Mouse (Mus musculus) gastrocnemius, postnatal 36 days (tissue): Measurements from ENCODE around the gene Spdye4a. TPM values are rescaled to one million over a fixed set of nuclear protein-coding genes. Genes with fewer than 3 reads are reported as not detected.
A peak's percentile ranks its signal among the peaks of the same experiment; 100 is the strongest.

Experiments
- DNase-seq, 2 experiments: peaks; one replicate each; pipeline ENCODE4 v3.0.0; 2022
- intact Hi-C: fragments of 180-260 bp; cut with DNase I; formaldehyde crosslinking; loops from one replicate; pipeline ENCODE4 v1.15.1; 2025
- long read RNA-seq, 2 experiments: library from polyadenylated mRNA; stranded (forward); transcript quantifications; one replicate each; pipeline ENCODE4 v2.0.0; 2021
- total RNA-seq, 2 experiments: library from RNA; stranded (reverse); gene quantifications; 2 replicates each; pipeline ENCODE4 v1.2.3; 2021

Gene Spdye4a
- not detected for total RNA-seq
- long read RNA-seq, experiment 1, result 0 reads
- long read RNA-seq, experiment 2, result 0 reads

DNA sequence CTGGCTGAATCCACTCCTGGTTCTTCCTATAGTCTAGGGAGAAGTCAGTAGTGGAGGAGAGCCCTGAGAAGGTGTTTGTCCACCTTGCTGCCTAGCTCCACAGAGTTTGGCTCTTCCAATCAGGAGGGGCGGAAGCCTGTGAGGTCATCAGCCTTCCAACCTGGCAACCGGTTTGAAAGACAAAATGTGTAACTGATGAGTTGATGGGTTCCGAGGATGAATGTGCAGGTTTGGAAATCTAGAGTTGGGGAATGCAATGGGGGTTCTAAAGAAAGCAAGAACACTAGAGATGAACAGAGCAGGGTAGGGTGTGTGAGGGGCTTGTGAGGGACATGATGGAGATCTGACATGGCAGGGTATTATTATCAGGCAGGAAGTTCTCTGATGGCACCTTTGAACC lies at the start of gene Spdye4a:
Spdye4a (minus strand) TSS at position 101 of the 400 bp plus-strand sequence.
- no peak for DNase-seq
- intact Hi-C loops, result no loop called here

DNA sequence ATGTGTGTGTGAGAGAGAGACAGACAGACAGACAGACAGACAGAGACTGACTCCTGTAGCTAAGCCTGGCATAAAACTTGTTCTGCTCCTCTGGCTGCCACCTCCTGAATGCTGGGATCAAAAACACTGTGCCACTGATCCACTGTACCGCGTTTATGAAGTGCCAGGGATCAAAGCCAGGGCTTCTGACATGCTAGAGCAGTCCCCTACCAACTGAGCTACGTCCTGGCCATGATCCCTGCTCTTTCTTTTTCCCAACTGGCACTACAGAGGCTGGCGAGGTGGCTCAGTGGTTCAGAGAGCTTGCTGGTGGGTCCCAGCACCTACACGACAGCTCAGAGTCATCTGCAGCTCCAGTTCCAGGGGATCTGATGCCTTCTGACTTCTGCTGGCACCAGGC lies 49.1 kb upstream of the Spdye4a start:
- DNase-seq, result no peak
- intact Hi-C loops, result no loop called here

DNA sequence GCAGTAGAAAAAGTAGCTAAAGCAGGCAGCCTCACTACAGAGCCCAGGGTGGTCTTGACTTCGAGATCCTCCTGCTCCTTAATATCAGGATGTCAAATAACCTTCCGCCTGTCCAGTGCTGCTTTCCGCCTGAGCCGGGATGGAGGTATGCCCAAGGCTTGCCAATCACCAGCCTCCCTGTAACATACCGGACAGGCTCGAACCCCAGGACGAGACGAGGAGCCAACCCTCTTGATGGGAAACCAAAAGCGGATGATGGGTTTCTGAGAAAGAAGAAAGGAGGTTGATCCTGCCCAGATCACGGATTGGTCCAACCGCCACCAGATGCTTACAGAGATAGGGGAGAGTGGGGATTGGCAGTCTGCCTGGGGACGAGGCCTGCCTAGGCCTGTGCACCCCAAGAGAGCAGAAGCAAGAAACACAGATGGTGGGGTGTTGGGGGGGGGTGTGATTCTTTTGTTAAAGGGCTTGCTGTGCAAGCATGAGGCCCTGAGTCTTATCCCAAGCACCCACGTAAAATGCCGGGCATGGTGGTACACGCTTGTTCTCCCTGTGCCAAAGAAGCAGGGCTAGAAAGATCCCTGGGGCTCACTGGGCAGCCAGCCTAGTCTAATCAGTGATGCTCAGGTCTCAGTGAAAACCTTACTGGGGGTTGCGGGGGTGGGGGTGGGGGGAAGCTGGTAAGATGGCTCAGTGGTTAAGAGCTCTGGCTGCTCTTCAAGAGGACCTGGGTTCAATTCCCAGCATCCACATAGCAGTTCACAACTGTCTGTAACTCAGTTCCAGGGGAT lies 46.0 kb upstream of the Spdye4a start:
- intact Hi-C loops, result no loop called here
- DNase-seq, result no peak

DNA sequence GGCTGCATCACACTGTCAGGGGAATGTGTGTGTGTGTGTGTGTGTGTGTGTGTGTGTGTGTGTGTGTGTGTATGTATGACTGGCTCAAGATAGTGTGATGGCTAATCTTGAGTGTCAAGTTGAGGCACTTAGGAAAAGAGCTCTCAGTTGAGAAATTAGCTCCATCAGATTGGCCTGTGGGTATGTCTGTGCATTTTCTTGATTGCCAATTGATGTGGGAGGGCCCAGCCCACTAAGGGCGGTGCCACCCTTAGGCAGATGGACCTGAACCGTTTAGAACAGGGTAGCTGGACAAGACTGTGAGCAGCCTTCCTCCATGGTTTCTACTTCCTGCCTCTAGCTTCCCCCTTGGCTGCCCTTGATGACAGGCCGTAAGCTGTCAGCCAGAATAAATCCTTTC lies 45.4 kb upstream of the Spdye4a start:
- DNase-seq, result no peak
- intact Hi-C loops, result no loop called here

DNA sequence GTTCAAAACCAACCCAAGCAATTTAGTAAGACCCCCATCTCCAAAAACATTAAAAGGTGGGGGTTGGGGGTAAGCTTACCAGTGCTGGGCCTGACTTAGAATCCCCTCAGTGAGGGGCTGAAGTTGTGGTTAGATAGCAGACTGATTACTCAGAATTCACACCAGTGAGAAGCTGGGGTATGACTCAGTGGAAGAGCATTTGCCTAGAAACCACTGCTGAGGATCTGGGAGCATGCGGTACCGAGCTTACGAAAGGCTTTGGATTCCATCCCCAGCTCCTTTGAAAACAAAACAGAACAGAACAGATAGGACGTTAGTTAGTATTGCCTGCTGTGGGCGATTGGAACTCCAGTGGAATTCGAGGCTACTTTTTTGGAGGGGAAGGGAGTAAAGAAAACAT lies 45.0 kb upstream of the Spdye4a start:
- no peak for DNase-seq
- intact Hi-C loops, result no loop called here

DNA sequence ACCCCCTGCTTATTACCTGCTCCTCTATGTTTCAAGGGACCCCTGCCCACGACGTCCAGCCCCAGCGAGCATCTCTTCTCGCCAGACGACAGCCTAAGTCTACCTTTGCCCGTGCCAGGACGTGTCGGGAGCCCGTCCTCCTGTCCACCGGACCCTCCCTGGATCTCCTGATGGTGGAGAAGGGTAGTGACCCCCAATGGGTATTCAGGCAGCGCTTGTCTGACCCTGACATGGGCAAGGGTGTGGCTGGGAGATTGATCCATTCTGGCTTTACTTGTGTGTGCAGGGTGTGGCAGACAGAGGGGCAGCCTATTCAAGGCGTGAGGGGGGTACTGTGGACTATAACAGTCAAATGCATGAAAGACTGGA lies 43.4 kb upstream of the Spdye4a start:
- no peak for DNase-seq
- intact Hi-C loops, result no loop called here

DNA sequence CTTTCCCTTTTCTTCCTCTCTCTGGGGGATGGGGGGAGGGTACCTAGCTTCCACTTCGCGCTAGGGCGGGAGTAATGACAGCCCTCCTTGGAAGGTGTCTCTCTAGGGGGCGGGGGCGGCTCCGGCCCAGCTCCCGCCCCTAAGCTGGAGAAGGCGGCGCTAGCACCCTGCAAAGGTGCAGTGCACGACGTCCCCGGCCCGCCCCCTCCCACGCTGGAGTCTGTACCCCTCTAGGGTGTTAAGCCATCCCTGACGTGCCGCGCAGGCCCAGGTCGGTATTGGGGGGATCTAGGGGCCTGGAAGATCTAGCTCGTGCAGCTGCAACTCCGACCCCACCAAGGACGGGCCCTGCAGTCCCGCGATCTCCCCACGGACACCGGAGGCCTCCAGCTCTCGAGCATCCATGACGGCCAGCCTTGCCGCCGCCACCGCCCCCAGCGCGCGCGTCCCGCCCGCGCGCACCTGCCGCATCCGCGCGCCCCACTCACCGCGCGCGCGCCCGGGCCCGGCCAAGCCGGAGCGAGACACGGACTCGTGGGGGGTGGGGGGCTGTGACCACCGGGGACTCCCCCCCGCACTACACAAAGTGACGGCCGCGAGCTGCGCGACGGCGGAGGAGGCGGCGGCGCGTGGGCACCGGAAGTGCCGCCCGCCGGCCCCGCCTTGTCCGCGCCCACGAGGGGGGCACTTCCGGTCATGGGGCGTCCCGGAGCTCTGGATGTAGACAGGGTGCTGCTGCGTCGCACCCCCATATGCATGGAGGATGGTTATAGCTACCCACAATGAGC lies 42.9 kb upstream of the Spdye4a start, which contains the start of gene Zfp316:
Zfp316 (minus strand) TSS at position 660 of the 788 bp plus-strand sequence.
- intact Hi-C loops, result no loop called here
- DNase-seq, result peak; percentile 59 to 66

DNA sequence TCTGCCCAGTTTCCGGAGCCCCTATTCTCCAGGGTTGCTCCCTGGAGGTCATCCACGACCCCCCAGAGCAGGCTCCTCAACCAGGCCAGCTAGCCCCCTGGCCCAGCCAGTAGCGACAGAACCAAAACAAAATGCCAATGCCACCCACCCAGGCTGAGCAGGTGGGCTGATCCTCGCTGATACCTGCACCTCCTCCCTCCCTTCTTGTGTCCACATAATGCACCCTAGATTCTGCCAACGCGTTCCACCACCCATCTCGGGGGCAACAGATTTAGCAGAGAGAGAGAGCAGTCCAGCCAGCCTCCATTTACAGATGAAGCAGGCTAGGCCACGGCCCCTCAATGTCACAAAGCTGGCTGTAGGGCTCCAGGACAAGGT lies 42.3 kb upstream of the Spdye4a start:
- intact Hi-C loops, result no loop called here
- DNase-seq, result no peak

DNA sequence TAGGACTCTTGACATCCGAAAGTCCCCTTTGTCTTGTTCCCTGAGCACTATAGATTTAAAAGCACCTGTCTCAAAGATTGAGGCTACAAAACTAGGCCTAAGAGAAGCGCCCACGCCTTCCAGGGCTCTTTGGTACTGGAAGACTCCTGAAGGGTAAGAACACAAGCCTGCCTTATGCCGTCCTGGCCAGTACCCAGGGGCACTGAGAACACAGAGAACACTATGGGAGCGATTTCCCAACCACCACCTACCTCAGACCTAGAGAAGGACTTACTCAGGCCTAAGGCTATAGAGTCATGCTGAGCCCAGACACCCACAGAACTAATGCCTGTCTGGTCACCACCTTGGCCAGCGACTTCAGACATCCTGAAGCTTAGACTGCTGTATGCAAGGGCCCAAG lies 40.1 kb upstream of the Spdye4a start:
- DNase-seq, result no peak
- intact Hi-C loops, result no loop called here

DNA sequence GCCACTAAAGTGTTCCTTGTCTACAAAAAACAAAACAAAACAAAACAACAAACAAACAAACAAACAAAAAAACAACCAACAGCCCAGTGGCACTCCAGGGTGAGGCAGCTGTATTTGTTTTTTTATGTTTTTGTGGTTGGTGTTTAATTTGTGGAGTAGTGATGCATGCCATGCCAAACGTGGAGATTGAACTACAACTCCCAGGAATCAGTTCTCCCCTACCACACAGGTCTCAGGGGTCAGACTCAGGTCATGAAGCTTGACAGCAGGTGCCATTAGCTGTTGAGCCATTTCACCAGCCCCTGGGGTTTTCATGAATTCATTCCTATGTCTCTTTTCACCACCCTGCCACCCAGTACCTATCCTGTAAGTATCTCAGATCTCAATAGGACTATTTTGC lies 38.7 kb upstream of the Spdye4a start:
- intact Hi-C loops, result no loop called here
- no peak for DNase-seq

DNA sequence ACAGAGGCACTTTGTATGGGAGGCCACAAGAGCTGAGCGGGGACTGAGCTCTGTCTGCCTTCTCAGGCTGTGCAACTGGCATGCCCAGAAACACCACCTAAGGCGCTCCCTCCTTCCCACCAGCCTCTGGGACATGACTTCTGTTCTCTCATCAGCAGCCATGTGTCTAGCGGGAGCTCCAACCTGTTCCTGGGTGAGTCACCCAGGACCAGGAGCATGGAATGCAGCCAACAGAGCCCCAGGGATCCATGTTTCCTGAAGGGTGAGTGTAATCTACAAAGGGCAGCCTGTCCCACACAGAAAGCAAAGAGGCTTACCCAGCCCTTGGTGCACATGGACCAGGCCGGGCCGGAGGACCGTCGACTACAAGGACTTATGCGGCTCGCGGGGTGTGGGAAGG lies 38.0 kb upstream of the Spdye4a start:
- intact Hi-C loops, result no loop called here

DNA sequence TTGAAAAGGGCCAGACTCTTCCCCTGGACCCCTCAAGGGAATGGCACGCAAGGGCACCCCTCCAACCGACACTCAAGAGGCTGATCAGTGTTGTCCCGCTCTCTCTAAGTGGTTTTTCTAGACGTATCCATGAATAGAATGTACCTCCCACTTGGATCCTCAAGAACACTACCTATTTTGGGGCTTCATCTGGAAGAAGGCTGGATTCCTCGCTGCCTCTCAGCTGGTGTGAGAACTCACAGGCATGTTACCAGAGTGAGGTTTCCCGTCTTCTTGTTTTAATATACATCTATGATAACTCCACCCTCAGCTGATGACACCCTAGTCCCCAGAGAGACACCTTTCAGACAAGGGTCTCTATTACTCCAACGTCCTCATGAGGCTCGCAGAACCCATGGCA lies 34.9 kb upstream of the Spdye4a start:
- intact Hi-C loops, result no loop called here
- no peak for DNase-seq

More for the DNA sequence above, 38.0 kb upstream of the Spdye4a start:
- DNase-seq, result no peak

DNA sequence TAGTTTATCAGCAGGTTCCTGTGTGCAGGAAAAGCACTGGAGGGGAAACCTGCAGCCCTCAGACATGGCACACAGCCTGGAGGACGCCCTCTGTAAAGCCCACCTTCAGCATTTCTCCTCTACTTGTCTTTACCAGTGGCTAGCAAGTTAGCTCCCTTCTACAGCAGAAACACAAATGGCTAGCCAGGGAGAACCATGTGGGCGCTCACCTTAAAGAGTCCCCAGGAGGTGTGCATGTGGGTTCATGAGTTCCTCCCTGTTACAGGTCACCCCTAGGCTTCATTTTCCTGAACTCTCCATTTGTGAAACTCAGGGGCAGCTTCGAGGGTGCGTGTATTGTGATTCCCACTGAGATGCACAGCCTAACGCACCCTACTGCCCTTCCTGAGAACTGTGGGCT lies 29.1 kb upstream of the Spdye4a start:
- intact Hi-C loops, result no loop called here
- no peak for DNase-seq

DNA sequence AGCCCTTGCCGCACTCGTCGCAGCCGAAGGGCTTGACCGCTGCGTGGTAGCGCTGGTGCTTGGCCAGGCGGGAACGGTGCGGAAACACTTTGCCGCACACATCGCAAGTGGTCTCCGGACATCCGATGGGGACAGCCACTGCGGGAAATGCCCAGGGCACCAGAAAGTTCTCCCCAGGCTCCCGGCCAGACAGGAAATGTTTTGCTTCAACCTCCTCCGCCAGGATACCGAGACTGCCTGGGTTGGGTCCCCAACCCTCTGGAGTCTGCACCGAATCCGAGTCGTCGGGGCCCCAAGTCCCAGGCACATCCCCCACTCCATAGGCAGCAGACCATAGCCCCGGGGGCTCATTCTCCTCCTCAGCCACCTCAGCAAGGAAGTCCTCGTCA lies 28.4 kb upstream of the Spdye4a start:
- intact Hi-C loops, result no loop called here

DNA sequence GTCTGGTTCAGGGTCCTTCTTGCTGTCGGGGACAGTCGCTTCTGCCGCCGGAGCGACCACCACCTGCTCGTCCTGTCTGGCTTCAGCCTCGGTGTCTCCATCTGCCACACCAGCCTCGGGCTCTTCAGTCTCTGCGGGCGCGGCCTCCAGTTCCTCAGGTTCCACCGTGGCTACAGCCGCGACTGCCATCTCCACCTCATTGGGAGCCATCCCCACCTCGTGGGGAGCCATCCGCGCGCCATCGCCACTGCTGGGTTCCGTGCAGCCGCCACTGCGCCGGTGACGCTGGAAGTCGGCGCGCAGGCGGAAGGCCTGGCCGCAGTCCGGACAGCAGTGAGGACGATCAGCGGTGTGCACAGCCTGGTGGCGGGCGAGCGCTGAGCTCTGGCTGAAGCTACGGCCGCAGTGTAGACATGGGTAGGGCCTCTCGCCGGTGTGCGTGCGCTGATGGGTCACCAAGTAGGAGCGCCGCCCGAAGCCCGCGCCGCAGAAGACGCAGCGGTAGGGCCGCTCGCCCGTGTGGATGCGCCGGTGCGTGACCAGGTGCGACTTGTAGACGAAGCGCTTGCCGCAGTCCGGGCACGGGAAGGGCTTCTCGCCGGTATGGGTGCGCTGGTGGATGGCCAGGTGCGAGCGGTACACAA lies 27.9 kb upstream of the Spdye4a start:
- intact Hi-C loops, result no loop called here
- no peak for DNase-seq

More for the DNA sequence above, 28.4 kb upstream of the Spdye4a start:
- DNase-seq, result no peak

DNA sequence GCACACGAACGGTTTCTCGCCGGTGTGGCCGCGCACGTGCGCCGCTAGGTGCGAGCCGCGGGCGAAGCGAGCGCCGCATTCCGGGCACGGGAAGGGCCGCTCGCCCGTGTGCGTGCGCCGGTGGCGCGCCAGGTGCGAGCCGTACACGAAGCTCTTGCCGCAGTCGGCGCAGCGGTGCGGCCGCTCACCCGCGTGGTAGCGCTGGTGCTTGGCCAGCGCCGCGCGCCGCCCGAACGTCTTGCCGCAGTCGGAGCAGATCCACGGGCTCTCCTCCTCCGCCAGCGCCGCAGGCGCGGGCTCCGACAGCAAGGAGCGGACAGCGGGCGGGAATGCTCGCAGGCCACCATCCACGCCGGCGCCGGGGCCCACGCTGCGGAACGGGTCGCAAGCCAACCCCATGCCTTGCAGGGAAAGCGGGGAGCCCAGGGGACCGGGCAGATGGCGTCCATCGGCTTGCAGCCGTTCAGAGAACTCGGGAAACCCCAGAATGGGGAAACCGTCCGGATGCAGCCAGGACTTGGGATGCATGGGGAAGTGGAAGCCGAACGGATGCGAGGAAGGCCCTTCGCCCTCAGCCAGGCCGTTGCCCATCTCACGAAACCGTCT lies 27.3 kb upstream of the Spdye4a start:
- intact Hi-C loops, result no loop called here

DNA sequence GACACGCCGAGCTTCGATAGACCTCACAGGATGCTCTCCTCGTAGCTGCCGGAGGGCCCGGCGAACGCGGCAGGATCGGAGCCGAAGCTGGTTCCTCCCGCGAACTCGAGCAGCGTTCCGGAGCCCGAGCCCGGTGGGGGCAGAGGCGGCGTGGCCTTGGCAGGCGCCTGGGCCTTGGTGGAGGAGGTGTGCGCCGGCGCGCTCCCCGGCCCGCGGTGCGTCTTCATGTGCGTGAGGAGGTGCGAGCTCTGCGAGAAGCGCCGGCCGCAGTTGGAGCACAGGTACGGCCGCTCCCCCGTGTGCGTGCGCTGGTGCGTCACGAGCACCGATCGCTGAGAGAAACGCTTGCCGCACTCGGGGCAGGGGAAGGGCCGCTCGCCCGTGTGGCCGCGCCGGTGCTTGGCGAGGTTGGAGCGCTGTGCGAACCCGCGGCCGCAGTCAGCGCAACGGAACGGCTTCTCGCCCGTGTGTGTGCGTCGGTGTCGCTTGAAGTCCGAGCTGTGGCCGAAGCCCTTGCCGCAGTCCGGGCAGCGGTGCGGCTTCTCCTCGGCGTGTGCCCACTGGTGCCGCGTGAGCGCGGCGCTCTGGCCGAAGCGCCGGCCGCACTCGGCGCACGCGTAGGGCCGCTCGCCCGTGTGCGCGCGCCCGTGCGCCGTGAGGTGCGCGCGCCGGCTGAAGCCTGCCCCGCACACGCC lies 26.6 kb upstream of the Spdye4a start:
- no peak for DNase-seq
- intact Hi-C loops, result no loop called here

More for the DNA sequence above, 27.3 kb upstream of the Spdye4a start:
- DNase-seq, result no peak

DNA sequence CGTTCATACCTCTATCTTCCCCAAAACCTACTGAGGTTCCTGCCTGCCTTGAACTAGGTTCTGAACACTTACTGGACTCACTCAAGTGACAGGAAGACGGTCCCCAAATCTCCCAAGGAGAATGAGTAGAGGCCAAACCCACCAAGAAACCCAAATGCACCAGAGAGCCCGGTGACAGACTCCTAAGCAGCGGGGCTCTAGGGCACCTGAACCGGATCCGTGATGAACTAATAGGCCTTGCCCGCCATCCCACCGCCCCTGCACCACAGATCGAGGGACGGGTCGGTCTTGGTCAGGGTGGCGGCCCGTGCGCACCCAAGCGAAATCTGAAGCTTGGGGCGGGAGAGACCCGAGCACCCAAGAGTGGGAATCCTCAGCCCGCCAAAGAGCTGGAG lies 26.1 kb upstream of the Spdye4a start:
- intact Hi-C loops, result no loop called here
- no peak for DNase-seq

DNA sequence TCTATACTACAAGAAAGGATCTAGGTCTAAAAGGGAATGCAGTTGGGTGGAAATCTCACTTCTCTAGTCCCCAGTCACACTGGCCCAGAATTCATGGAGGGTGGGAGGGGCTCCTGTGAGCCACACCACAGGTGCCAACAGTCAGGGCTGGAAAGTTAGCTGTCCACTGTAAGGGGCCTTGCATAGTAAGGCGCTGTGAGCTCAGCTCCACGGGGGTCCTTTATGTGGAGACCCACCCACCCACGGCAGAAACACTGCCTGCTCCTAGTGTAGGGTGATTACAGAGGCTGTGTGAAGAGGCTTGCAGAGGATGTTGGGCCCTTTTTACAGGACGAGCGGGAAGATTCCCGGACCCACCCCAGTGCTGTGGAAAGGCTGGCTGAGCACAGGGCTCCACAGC lies 25.3 kb upstream of the Spdye4a start:
- intact Hi-C loops, result no loop called here
- no peak for DNase-seq

DNA sequence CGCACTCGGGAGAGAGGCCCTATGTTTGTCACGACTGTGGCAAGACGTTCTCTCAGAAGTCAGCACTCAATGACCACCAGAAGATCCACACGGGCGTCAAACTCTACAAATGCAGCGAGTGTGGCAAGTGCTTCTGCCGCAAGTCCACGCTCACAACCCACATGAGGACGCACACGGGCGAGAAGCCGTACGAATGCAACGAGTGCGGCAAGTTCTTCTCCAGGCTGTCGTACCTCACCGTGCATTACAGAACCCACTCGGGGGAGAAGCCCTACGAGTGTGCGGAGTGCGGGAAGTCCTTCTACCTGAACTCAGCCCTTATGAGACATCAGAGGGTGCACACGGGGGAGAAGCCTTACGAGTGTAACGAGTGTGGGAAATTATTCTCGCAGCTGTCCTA lies 18.2 kb upstream of the Spdye4a start:
- intact Hi-C loops, result no loop called here
- no peak for DNase-seq
